Mouse (Mus musculus): Measurements from ENCODE around the gene Fryl.
"Not testable (repeated sequence)": the region's sequence is repeated elsewhere in the genome, so short reads cannot be mapped to it uniquely, and the experiment has no call there.

The Fryl gene

DNA sequence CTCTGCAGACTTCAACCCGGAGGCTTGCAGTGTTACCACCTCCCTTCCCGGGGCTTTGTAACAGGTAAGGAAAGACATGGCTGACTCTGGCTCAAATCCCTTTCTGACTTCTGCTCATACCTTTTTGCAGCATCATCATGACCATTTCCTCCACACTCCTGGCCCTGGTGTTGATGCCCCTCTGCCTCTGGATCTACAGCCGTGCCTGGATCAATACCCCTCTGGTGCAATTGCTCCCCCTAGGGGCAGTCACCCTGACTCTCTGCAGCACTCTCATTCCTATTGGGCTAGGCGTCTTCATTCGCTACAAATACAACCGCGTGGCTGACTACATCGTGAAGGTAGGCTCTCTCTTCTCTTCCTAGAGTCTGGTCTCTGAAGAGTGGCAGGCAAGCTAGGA lies 248.2 kb downstream of the Fryl start:
- not testable (repeated sequence) for DNase-seq (ENCODE audit: low spot score)

DNA sequence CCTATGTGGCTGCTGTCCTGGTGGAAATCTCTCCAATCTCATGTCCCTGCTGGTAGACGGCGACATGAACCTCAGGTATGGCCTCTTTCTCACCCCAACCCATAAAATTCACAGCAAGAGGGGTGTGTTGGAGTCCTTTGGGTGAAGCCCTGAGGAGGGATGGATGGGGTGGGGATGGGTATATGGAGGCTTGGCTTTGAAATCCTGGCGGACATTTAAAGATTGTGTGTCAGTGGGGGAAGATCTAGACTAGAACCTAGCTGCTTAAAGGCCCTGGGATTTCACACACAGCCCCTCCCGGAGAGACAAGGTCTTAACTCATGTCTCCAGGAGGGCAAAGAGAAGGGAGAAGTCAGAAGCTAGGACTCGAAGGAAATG lies 248.8 kb downstream of the Fryl start:
- no peak for DNase-seq (ENCODE audit: low spot score)

DNA sequence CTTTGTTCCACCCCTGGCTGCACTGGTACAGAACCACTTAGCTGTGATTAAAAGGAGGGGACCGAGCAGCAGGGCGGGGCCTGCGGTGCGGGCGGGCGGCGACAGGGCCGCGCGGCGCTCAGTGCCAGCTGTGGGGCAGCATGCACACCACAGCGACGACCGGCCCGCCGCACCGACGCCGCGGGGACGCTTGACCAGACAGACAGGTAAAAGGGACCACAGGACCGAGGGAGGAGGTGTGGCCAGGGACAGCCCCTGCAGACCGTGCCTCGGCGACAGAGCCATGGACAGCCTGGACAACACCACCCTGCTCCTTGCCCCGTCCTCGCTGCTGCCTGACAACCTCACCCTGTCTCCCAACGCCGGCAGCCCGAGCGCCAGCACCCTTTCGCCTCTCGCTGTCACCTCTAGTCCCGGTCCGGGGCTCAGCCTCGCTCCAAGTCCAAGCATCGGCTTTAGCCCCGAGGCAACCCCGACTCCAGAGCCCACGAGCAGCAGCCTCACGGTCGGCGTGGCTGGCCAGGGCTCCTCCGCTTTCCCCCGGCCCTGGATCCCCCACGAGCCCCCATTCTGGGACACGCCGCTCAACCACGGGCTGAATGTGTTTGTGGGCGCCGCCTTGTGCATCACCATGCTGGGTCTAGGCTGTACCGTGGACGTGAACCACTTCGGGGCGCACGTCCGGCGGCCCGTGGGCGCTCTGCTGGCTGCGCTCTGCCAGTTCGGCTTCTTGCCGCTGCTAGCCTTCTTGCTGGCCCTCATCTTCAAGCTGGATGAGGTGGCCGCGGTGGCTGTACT lies 249.4 kb downstream of the Fryl start, which contains the start of gene Slc10a4:
Gene Slc10a4, plus strand, starts transcription at position 100 of the 798 bp plus-strand sequence.
- DNase-seq (ENCODE audit: low spot score): no peak

DNA sequence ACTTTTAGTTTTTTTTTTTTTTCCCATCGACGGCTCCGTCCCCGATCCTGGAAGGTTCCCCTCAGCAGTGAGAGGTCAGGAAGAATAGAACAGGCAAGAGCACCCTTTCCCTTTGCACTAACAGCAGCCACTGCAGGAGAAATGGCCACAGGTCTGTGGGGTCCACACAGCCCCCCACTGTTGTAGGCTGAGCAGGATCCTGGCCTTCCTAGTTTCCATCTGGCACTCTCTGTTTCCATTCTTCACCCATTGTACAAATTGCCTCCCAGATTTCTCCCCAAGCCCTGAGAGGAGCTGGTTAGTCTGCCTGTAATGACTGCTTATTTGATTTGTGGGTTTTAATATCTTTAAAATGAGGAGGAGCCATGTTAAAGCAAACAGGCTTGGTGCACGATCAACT lies 252.4 kb downstream of the Fryl start:
- no peak for DNase-seq (ENCODE audit: low spot score)

DNA sequence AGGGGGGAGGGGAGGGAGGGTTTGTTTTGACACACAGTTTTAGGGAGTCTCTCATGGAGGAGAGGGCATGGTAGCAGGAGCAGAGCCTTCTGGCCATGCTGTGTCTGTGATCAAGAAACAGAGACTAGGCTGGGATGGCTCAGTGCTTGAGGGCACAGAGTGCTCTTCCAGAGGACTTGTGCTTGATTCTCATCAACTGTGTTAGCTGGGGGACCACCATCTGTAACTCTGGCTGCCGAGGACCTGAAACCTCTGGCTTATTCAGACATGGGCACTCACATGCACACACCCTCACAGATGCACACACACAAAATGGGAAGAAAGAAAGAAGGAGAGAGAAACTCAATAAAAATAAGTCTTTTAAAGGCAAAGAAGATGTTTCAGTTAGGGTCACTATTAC lies 257.9 kb downstream of the Fryl start:
- not testable (repeated sequence) for DNase-seq (ENCODE audit: low spot score)

DNA sequence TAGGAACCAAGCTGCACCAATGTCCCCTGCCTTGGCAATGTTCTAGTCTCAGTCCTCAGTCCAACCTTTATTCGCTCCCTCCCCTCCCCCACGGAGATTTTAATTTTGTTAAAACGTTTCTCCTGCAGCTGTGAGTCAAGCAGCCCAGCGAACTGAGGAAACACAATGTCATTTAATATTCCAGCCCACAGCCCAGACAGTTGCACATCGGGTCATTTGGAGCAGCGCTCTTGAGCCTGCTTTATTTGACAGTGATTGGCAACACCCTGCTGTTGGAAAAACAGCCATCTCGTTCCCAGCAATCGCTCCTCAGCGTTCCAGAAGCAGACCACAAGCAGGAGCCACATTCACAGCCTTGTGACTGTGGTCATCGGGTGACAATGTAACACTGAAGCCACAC lies 261.0 kb downstream of the Fryl start:
- no peak for DNase-seq (ENCODE audit: low spot score)

DNA sequence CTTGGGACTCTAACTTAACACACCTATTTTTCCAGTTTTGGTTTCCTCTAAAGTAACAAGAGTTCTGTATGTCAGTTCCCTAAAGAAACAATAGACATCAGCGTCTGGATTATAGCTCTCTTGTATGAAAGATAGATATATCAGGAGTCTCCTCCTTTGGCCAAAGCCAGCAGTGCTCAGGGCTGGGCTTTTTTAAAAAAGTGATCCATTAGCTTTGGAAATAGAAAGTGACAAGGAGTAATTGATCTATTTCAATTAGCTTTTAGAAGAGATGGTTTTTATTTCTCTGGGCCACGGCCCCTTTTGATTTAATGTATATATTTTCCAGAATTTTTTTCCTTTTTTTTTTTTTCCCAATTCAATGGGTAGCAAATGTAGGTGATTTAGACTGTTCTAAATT lies 261.5 kb downstream of the Fryl start:
- DNase-seq (ENCODE audit: low spot score): no peak

DNA sequence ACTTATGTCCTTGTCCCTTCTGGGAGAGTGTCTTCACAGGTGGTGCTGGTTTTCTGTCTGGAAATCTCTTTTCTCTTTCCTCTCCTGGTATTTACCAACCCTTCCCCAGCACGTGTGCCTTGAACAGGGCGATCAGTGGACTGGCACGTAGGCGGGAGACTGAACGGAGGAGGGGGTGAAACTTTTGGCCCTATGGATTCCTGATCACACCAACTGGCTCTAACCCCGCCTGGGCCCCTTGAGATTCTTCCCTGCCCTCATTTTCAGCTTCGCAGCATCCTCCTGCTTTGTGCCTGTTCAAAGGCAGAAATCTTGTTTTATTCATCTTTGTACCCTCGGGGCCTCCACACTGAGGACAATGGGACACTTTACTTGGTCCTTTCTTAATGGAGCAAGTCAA lies 262.0 kb downstream of the Fryl start:
- no peak for DNase-seq (ENCODE audit: low spot score)

DNA sequence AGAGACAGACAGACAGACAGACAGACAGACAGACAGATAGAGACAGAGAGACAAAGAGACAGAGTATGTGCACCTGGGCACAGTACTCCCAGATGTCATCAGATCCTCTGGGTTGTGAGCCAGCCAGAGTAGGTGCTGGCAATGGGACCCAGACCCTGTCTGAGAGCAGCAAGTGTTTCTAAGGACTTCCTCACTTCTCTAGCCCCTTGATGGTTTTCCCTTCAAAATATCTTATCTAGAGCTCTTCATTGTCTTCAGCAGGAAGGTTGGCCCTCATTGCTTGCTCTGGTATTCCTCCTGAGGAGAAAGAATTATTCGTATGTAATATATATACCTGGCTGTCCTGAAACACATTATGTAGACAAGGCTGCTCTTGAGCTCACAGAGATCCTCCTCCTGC lies 263.9 kb downstream of the Fryl start:
- no peak for DNase-seq (ENCODE audit: low spot score)

DNA sequence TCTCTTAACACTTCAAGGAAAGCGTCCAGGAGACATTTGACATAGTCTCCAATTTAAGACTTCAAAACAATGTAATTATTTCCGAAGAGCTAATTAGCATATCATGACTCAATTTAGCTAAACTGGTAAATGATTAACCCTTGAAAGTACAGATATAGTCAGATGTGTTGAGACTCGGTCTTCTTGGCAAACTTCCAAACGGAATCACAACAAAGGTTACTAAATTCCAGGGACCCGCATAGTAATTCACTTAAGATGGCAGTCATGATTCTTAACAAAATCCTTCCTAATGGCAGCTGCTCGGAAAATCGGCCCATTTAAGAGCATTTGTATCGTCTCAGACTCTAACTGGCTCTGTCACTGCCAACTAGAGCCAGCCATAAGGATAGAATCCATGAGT lies 266.7 kb downstream of the Fryl start:
- DNase-seq (ENCODE audit: low spot score): no peak

DNA sequence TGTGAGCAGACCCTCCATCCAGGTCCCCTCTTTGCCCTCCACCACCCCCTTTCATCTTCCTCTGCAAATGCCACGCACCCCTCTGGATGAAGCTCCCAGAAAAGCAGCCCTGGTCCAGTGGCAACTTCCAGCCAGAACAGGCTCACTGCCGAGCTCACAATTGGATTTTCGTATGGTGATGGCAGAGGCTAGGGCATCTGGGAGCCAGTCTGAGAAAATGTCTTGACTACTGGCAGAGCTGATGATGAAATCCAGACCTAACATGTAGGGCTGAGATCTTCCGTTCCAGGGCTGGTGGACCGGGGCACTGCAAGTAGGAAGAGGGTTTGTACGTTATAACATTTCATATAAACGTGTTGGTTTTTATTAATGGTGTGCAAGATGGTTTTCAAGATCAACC lies 268.6 kb downstream of the Fryl start:
- DNase-seq (ENCODE audit: low spot score): no peak

DNA sequence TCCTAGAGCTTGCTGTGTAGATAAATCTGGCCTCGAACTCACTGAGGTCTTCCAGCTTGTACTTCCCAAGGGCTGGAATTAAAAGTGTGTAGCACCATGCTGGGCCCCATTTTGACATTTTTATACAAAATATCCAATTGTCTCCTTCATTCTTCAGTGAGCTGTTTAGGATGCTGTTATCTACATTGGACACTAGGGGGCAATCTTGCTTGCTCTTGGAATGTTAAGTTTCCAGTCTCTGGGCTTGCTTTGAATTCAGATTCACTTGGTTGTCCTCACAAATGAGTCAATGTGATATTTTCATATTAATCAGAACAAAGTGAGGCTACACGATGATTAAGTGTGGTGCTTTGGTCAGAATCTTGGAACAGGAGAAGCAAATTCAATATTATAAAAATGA lies 272.3 kb downstream of the Fryl start:
- DNase-seq (ENCODE audit: low spot score): peak; percentile 74

DNA sequence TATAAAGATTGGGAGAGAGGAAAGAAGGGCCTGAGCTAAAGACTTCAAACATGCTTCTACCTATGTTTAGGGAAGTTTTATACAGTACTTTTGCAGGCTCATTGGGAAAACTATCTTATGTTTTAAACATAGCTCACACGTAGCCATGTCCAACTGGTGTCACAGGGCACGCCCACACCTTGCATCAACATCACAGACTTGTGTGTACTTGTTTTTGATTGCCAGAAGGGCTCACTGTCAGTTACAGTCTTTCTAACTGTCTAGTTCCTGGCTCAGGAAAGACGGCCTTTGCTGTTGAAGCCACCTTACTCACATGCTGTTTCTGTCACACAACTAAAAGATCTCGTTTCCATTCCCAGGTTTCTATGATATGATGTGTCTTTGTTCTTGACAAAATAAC lies 279.9 kb downstream of the Fryl start:
- no peak for DNase-seq (ENCODE audit: low spot score)

DNA sequence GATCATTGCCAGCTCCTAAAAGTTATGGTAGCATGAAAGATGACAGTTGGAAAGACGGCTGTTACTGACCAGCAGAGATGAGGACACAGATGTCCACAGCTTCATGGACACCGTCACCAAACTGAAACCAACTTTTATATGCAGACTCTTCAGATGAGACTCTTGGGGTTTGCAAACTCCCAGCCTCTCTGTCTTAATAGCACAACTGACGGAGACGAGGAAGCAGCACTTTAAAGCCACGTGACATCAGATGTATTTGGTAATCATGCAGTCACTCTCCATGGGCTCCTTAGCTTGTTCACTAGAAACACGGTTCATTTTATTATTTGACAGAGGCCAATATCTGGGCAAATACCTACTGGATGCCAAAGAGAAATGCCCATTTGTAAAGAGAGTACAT lies 280.4 kb downstream of the Fryl start:
- no peak for DNase-seq (ENCODE audit: low spot score)

DNA sequence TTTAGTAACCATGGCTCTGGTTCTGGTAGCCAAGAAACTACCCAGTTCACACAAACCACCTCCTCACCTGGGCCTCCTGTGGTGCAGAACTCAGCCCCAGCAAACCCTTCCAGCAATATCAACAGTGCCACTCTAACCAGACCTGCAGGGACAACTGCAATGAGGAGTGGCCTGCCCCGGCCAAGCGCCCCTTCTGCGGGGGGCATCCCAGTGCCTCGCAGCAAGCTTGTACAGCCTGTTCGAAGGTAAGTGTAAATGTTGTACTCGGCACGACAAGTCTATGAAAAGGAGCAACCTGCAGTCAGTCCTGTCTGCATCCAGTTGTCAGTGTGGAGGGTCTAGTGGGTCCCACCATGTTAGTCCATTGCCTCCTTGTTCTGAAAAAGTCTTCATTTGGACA lies 281.8 kb downstream of the Fryl start, which contains the start of gene Gm10135:
Gene Gm10135, minus strand, starts transcription at position 101 of the 400 bp plus-strand sequence.
- DNase-seq (ENCODE audit: low spot score): no peak

DNA sequence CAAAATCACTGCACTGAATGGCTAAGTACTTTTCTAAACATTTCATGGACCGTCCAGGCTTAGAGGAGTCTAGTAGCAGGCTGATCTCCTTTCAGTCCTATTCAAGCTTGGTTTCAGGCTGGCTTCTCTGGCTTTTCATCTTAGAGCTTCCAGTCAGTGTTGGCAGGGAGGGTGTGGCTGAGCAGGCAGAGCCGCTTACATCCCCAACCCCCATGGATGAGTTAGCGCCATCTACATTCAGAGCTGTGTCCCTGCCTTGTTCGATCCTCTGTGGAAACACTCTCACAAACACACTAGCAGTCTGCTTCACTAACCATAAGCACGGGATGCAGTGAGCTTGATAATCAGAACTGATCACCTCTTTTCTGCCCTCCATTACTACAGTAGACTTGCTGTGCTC lies 283.5 kb downstream of the Fryl start:
- no peak for DNase-seq (ENCODE audit: low spot score)

DNA sequence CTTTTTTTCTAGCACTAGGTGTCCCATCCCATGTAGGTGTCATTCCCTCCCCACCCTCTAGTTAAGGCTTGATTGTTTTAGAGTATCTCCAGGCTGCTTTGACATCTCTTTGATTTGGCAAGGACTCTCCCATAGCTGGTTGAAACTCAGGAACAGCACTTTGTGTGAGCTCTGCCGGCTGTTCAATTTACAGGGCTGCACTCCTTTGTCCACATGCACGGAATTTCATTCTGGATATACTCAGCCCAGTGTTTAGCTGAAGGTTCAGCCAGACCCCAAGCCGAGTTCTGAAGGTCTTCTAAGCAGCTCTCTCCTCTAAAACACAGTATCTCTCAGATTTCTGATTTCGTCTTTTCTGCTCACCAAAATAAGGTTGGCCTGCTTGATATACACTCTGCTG lies 284.0 kb downstream of the Fryl start:
- DNase-seq (ENCODE audit: low spot score): no peak
